Mouse (Mus musculus) megakaryocyte progenitor cell, adult 5-6 weeks (primary cell): ENCODE measurements around the gene Vtcn1. TPM values are rescaled to one million over a fixed set of nuclear protein-coding genes. Genes with fewer than 3 reads are reported as not detected.
A peak's percentile ranks its signal among the peaks of the same experiment; 100 is the strongest.

ENCODE experiments used
- ATAC-seq: replicated peaks from 2 replicates; pipeline ENCODE4 v1.8.0; 2016; ENCODE audit warnings: mild to moderate bottlenecking, moderate TSS enrichment, inconsistent platforms; ENCODE audit not compliant: poor library complexity
- total RNA-seq, 2 experiments: library from RNA; stranded (forward) in 1 of 2; stranded (reverse) in 1 of 2; fragments of 157-497, 149-512 nt in 1 of 2; fragments of 200-1000 nt in 1 of 2; gene quantifications; 2 replicates each; pipeline versions ENCODE4 v1.2.3 to v1.2.4; 2015 to 2017

Gene Vtcn1
- total RNA-seq, 2 experiments from 2014 or later: not detected

DNA sequence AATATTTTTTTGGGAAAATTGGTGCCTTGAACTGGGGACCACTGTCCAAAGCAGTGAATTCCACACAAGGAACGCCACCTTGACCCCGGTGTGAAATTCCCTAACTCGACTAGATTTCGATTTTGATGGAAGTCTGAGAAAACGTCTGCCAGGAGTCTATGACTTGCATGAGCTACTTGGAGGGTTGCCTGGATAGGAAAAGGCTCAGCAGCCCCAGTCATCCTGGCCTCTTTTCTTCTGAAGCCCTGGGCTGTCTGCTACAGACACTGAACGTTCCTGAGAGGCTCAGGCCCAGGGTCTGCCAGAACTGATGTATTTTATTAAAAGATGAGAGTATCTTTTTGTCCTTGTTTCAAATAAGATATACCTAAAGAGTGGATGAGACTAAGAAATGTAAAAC is 25.2 kb downstream of the Vtcn1 start:
- ATAC-seq: no peak

- ATAC-seq: no peak
Measured at GRCm38 (mm10) chr3:100856050-100856815, 31.0 kb downstream of the Vtcn1 start.

GRCm38 (mm10) chr3:100857139-100857538 is 31.9 kb downstream of the Vtcn1 start:
- ATAC-seq: no peak

DNA sequence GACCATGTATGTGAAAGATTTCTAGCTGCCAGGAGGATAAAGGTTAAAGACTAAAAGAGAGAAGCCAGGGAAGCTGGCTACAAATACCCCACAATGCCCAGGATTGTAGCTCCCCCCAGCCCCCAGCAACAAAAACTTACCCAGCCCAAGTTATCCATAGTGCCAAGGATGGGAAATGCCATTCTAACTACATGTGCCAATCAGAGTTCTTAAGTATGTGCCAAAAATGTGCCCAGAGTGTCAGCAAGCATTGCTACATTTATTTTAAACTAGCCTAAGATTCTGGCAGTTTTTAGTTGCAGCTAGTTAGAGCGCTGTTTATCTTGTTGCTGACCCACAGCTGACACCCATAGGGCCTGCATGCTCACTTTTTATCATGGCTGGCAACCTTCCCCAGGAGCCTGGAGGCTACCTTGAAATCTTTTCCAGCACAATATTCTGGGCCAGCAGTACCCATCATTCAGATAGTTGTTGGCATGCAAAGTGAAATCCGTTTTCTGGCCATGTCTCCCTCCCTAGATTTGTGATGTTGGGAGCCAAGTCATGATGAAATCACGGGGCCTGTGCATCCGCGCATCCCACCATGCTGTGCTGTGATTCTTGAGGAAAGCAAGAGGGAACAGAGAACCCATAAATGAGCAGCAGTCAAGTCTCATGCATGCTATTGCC is 33.2 kb downstream of the Vtcn1 start:
- no peak for ATAC-seq

DNA sequence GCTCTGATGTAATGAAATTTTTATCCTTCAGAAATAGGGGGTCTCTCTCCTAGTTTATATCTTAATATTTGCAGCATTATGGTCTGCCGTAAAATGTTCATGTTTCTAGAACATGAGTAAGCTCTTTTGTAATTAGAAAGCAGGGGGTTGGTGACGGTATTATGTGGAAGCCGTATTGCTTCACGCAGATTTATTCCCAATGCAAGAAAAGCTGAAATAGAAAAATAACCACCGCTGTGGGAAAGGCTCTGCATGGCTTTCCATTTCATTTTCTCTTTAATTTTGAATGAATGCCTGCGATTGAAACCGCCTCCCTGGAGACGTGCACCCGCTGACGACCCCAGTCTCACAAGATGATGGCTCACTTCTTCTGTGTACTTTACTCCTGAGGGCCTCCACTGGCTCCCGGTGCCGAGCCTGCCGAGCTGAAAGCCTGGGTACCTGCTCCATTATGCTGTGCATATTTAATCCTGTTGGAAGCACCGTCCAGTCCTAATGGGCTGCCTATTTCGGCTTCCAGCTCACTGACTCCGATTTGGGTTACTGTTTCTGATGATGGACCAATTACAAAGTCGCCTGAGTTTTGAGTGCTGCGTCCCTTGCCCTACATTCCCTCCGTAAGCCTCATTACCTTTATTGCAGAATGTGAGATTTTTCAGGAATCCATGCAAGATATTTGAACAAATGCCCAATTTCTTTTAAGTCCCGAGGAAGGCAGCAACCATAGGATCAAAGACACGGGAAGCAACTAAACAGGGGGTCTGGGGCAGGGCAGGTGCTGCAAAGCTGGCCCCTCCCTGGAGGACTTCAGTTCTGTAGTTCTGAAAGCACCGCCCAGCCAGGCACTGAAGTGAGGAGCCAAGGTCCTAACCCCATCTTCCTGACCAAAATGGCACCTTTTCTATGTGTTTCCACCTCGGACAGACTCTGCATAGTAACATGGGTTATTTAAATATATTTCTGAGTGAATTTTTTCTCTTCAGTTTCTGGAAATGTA is 36.3 kb downstream of the Vtcn1 start:
- ATAC-seq: no peak

DNA sequence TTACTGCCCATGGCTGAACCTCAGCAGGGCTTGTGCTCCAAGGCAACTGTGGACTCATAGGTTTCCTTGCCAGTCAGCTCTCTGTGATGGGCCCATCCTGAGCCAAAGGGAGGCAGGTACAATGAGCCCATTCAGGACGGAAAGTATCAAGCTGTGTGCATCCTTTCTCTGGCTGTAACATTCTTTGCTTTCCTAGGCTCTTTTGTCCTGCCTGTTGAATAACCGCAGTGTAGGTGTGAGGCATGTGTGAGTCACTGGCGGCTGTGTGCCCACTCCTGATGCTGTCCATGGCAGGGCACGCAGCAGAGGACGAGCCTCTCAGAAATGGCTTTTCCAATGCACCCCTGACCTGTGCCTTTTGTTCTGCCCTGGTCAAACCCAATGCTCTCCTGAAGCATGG is 41.7 kb downstream of the Vtcn1 start:
- no peak for ATAC-seq

GRCm38 (mm10) chr3:100877057-100877456 is 51.8 kb downstream of the Vtcn1 start:
- ATAC-seq: no peak

GRCm38 (mm10) chr3:100881403-100881802 is 56.1 kb downstream of the Vtcn1 start:
- ATAC-seq: no peak

- no peak for ATAC-seq
Measured at GRCm38 (mm10) chr3:100881843-100882634, 56.8 kb downstream of the Vtcn1 start.

DNA sequence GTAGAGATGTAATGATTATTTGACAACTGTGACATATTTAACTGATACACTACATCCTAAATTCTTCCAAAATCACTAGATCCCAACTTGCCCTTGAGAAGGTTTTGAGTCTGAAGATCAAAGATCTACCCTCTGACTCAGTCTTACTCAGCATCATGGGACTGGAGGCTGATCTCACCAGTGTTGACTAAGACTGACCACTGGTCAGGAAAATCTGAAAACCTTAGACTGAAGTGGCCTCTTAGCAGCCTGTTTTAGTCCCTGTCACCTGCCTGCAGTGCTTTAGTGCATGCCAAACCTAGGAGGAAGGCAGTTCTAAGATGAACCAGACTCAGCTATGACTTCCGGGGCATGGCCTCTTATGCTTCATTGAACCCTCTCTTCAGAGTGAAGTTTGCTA is 64.0 kb downstream of the Vtcn1 start:
- ATAC-seq: no peak

- ATAC-seq: no peak
Measured at GRCm38 (mm10) chr3:100890406-100890805, 65.1 kb downstream of the Vtcn1 start.

DNA sequence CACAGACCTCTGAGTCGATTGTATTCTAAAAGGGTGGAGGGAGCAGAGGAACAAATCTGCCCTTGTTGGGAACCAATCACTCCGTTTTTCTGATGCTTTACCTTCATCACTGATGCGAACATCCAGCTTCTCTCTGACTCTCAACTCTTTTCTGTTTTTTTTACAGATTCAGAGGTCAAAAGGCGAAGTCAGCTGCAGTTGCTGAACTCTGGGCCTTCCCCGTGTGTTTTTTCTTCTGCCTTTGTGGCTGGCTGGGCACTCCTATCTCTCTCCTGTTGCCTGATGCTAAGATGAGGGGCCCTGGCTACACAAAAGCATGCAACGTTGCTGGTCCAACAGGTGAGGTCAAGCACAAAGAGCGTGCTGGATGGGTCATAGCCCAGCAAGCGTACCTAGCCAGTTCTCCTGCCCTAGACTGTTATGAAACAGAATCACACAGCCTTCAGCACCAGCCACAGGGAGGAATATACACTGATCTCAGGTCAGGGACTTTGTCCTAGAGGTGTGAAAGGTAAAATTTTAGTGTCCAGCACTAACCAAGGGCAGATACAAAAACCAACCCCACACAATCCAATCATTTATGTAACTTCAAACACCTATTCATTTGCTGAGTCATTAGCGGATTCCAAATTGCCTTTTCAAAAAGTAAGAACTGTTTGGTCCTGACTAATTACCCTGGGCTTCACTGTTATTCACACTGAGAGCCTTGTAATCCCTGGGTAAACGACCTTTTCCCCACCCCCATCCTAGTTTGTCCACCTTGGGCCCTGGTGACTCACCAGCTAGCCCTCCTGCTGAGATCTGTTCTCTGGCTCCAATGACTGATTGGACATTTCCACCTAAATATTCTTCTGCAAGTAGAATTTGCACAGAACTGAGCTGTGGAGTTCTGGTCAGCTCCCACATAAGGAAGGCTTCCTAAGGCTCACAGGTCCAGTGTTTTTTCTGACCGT is 67.4 kb downstream of the Vtcn1 start:
- no peak for ATAC-seq

- ATAC-seq: no peak
Measured at GRCm38 (mm10) chr3:100895500-100895899, 70.2 kb downstream of the Vtcn1 start.

DNA sequence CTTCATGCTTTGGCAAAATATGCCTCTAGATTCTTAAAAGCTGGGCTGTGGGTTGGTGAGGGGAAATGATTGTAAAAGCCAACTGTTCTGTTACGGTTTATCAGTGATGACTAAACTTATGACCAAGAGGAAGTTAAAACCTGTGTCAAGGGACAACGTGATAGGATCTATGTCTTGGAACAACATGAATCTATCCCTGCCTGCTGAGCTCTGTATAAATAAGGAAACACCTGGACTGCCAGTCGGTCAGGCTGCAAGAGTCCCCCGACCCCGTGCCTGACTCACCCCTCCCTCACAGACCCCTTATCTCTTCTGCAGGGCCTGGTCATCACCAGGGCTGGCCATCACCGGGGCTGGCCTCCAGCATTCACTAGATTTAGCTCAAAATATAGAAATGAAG is 80.9 kb downstream of the Vtcn1 start:
- peak; percentile 56; the same call in 1 of the 2 replicates for ATAC-seq

- ATAC-seq: peak; percentile 64
Measured at GRCm38 (mm10) chr3:100906916-100907315, 81.7 kb downstream of the Vtcn1 start.

- ATAC-seq: no peak
Measured at GRCm38 (mm10) chr3:100908594-100908993, 83.3 kb downstream of the Vtcn1 start.

- no peak for ATAC-seq
Measured at GRCm38 (mm10) chr3:100910621-100911020, 85.4 kb downstream of the Vtcn1 start.

DNA sequence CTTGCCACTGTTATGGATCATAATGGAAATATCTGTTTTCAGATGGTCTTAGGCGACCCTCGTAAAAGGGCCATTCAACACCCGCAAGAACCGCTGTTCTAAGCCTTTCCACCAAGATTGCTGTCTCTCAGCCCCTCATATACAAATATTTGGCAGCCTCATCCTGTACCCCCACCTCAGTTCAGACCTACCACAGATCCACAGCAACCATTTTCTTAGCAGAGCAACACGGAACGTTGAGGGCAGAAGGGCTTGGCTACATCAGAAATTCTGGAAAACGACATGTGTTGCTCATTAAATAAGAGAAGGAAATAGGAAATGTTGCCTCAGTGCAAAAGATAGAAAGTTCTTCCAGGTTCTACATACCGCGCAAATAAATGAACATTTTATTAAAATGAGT is 85.8 kb downstream of the Vtcn1 start:
- ATAC-seq: no peak

GRCm38 (mm10) chr3:100911498-100912213 is 86.4 kb downstream of the Vtcn1 start:
- no peak for ATAC-seq
